Mouse (Mus musculus): Measurements from ENCODE around the gene Cacna2d3. TPM values are rescaled to one million over a fixed set of nuclear protein-coding genes. Genes with fewer than 3 reads are reported as not detected.

Cacna2d3 gene
- total and polyA plus RNA-seq, 3 experiments: 0.11 TPM; not detected in 2

- H3K27me3 ChIP-seq (ENCODE audit: insufficient read depth, low read length): no peaks in the 10 kb centered on the region
- H3K9me3 ChIP-seq (replicated peaks): peaks cover 22% of the 10 kb centered on the region
- H3K36me3 ChIP-seq (replicated peaks): no peaks in the 10 kb centered on the region
- TF ChIP-seq TAL1 (conservative IDR thresholded peaks at IDR 0.05; ENCODE audit: low read depth, low read length): no peak
- no peak for TF ChIP-seq GATA2 (IDR thresholded peaks at IDR 0.05; ENCODE audit: borderline replicate concordance, low read depth, low read length)
- TF ChIP-seq CTCF (IDR thresholded peaks at IDR 0.05; ENCODE audit: low read depth, low read length): no peak
- TF ChIP-seq POLR2AphosphoS5 (IDR thresholded peaks at IDR 0.05; ENCODE audit: insufficient replicate concordance, low read depth, low read length): no peak
- no peak for TF ChIP-seq GATA1 (IDR thresholded peaks at IDR 0.05; ENCODE audit: borderline replicate concordance, low read length)
- H3K4me3 ChIP-seq (ENCODE audit: low read depth, low read length): no peak overlapping the region
- ATAC-seq (ENCODE audit: extremely low read depth, insufficient number of reproducible peaks, low FRiP score, poor library complexity, severe bottlenecking) (no peak), DNase-seq (ENCODE audit: low spot score) (no peak)
- H3K4me1 ChIP-seq (ENCODE audit: insufficient read depth, low read depth, low read length): no peaks in the 10 kb centered on the region
Measured at GRCm38 (mm10) chr14:29082171-29082570, 639.5 kb downstream of the Cacna2d3 start.

- Histone ChIP-seq H3K27me3 (ENCODE audit: insufficient read depth, low read length) (no peaks in the 10 kb centered on the region), H3K4me1 (ENCODE audit: insufficient read depth, low read depth, low read length) (no peaks in the 10 kb centered on the region), H3K9me3 (replicated peaks) (peaks cover 24% of the 10 kb centered on the region), H3K36me3 (replicated peaks) (no peaks in the 10 kb centered on the region), H3K4me3 (ENCODE audit: low read depth, low read length) (no peak overlapping the region)
- ATAC-seq (ENCODE audit: extremely low read depth, insufficient number of reproducible peaks, low FRiP score, poor library complexity, severe bottlenecking) (no peak), DNase-seq (ENCODE audit: low spot score) (no peak)
- TF ChIP-seq POLR2AphosphoS5 (IDR thresholded peaks at IDR 0.05; ENCODE audit: insufficient replicate concordance, low read depth, low read length) (no peak), GATA1 (IDR thresholded peaks at IDR 0.05; ENCODE audit: borderline replicate concordance, low read length) (no peak), CTCF (IDR thresholded peaks at IDR 0.05; ENCODE audit: low read depth, low read length) (no peak)
Measured at GRCm38 (mm10) chr14:29080630-29081029, 641.0 kb downstream of the Cacna2d3 start.

- Histone ChIP-seq H3K36me3 (replicated peaks) (no peaks in the 10 kb centered on the region), H3K9me3 (replicated peaks) (peaks cover 24% of the 10 kb centered on the region), H3K4me1 (ENCODE audit: insufficient read depth, low read depth, low read length) (no peaks in the 10 kb centered on the region), H3K4me3 (ENCODE audit: low read depth, low read length) (no peak overlapping the region), H3K27me3 (ENCODE audit: insufficient read depth, low read length) (no peaks in the 10 kb centered on the region)
- DNase-seq (ENCODE audit: low spot score) (no peak), ATAC-seq (ENCODE audit: extremely low read depth, insufficient number of reproducible peaks, low FRiP score, poor library complexity, severe bottlenecking) (no peak)
- TF ChIP-seq GATA1 (IDR thresholded peaks at IDR 0.05; ENCODE audit: borderline replicate concordance, low read length): no peak
- TF ChIP-seq TAL1 (conservative IDR thresholded peaks at IDR 0.05; ENCODE audit: low read depth, low read length): no peak
- TF ChIP-seq GATA2 (IDR thresholded peaks at IDR 0.05; ENCODE audit: borderline replicate concordance, low read depth, low read length): no peak
- TF ChIP-seq CTCF (IDR thresholded peaks at IDR 0.05; ENCODE audit: low read depth, low read length): no peak
- TF ChIP-seq POLR2AphosphoS5 (IDR thresholded peaks at IDR 0.05; ENCODE audit: insufficient replicate concordance, low read depth, low read length): no peak
Measured at GRCm38 (mm10) chr14:29080228-29080627, 641.4 kb downstream of the Cacna2d3 start.

GRCm38 (mm10) chr14:29077418-29077817 is 644.2 kb downstream of the Cacna2d3 start:
- ATAC-seq (ENCODE audit: extremely low read depth, insufficient number of reproducible peaks, low FRiP score, poor library complexity, severe bottlenecking) (no peak), DNase-seq (ENCODE audit: low spot score) (no peak)
- TF ChIP-seq GATA2 (IDR thresholded peaks at IDR 0.05; ENCODE audit: borderline replicate concordance, low read depth, low read length) (no peak), GATA1 (IDR thresholded peaks at IDR 0.05; ENCODE audit: borderline replicate concordance, low read length) (no peak), CTCF (IDR thresholded peaks at IDR 0.05; ENCODE audit: low read depth, low read length) (no peak), POLR2AphosphoS5 (IDR thresholded peaks at IDR 0.05; ENCODE audit: insufficient replicate concordance, low read depth, low read length) (no peak), TAL1 (conservative IDR thresholded peaks at IDR 0.05; ENCODE audit: low read depth, low read length) (no peak)
- Histone ChIP-seq H3K4me1 (ENCODE audit: insufficient read depth, low read depth, low read length) (no peaks in the 10 kb centered on the region), H3K27me3 (ENCODE audit: insufficient read depth, low read length) (no peaks in the 10 kb centered on the region), H3K4me3 (ENCODE audit: low read depth, low read length) (no peak overlapping the region), H3K36me3 (replicated peaks) (no peaks in the 10 kb centered on the region), H3K9me3 (replicated peaks) (peaks cover 28% of the 10 kb centered on the region)

- Histone ChIP-seq H3K27me3 (ENCODE audit: insufficient read depth, low read length) (no peaks in the 10 kb centered on the region), H3K36me3 (replicated peaks) (no peaks in the 10 kb centered on the region), H3K4me3 (ENCODE audit: low read depth, low read length) (no peak overlapping the region), H3K9me3 (replicated peaks) (peaks cover 27% of the 10 kb centered on the region), H3K4me1 (ENCODE audit: insufficient read depth, low read depth, low read length) (no peaks in the 10 kb centered on the region)
- no peak for ATAC-seq (ENCODE audit: extremely low read depth, insufficient number of reproducible peaks, low FRiP score, poor library complexity, severe bottlenecking)
- TF ChIP-seq POLR2AphosphoS5 (IDR thresholded peaks at IDR 0.05; ENCODE audit: insufficient replicate concordance, low read depth, low read length): no peak
- no peak for DNase-seq (ENCODE audit: low spot score)
Measured at GRCm38 (mm10) chr14:29073747-29074146, 647.9 kb downstream of the Cacna2d3 start.

- Histone ChIP-seq H3K27me3 (ENCODE audit: insufficient read depth, low read length) (no peaks in the 10 kb centered on the region), H3K9me3 (replicated peaks) (peaks cover 17% of the 10 kb centered on the region), H3K4me1 (ENCODE audit: insufficient read depth, low read depth, low read length) (no peaks in the 10 kb centered on the region), H3K4me3 (ENCODE audit: low read depth, low read length) (no peak overlapping the region), H3K36me3 (replicated peaks) (no peaks in the 10 kb centered on the region)
- no peak for ATAC-seq (ENCODE audit: extremely low read depth, insufficient number of reproducible peaks, low FRiP score, poor library complexity, severe bottlenecking)
- no peak for TF ChIP-seq GATA2 (IDR thresholded peaks at IDR 0.05; ENCODE audit: borderline replicate concordance, low read depth, low read length)
- DNase-seq (ENCODE audit: low spot score): no peak
Measured at GRCm38 (mm10) chr14:29062676-29063075, 659.0 kb downstream of the Cacna2d3 start.

- DNase-seq (ENCODE audit: low spot score): no peak
- TF ChIP-seq GATA2 (IDR thresholded peaks at IDR 0.05; ENCODE audit: borderline replicate concordance, low read depth, low read length): no peak
- TF ChIP-seq GATA1 (IDR thresholded peaks at IDR 0.05; ENCODE audit: borderline replicate concordance, low read length): no peak
- no peak for TF ChIP-seq TAL1 (conservative IDR thresholded peaks at IDR 0.05; ENCODE audit: low read depth, low read length)
- TF ChIP-seq POLR2AphosphoS5 (IDR thresholded peaks at IDR 0.05; ENCODE audit: insufficient replicate concordance, low read depth, low read length): no peak
- no peak for TF ChIP-seq CTCF (IDR thresholded peaks at IDR 0.05; ENCODE audit: low read depth, low read length)
- Histone ChIP-seq H3K4me3 (ENCODE audit: low read depth, low read length) (no peak overlapping the region), H3K4me1 (ENCODE audit: insufficient read depth, low read depth, low read length) (no peaks in the 10 kb centered on the region), H3K9me3 (replicated peaks) (peaks cover 15% of the 10 kb centered on the region), H3K27me3 (ENCODE audit: insufficient read depth, low read length) (no peaks in the 10 kb centered on the region), H3K36me3 (replicated peaks) (no peaks in the 10 kb centered on the region)
- ATAC-seq (ENCODE audit: extremely low read depth, insufficient number of reproducible peaks, low FRiP score, poor library complexity, severe bottlenecking): no peak
Measured at GRCm38 (mm10) chr14:29061491-29061890, 660.2 kb downstream of the Cacna2d3 start.

Data from G1E (cell line).